Mouse (Mus musculus) hindbrain, embryonic 16.5 days (tissue): ENCODE measurements around the gene Dock2. TPM values are rescaled to one million over a fixed set of nuclear protein-coding genes. Genes with fewer than 3 reads are reported as not detected.

Experiments
- ATAC-seq: fragments of 200-750 bp; cut with Nextera tagmentation; 2 replicates; pipeline ENCODE4 v1.8.0; 2017; ENCODE audit warnings: moderate TSS enrichment, moderate library complexity
- H3K27ac ChIP-seq: fragments of 300-500 bp; sonication (generic); 2 replicates; pipeline ENCODE4 v1.5.1; 2014; ENCODE audit warnings: low read depth, mild to moderate bottlenecking, control low read depth, low read length, moderate library complexity
- H3K27me3 ChIP-seq: fragments of 300-500 bp; sonication (generic); replicated peaks from 2 replicates; pipeline ENCODE4 v1.6.1; 2014; ENCODE audit warnings: low read length; ENCODE audit not compliant: control insufficient read depth, insufficient read depth
- H3K36me3 ChIP-seq: fragments of 300-500 bp; sonication (generic); 2 replicates; pipeline ENCODE4 v1.6.1; 2014; ENCODE audit warnings: mild to moderate bottlenecking, low read length, moderate library complexity, mixed read lengths; ENCODE audit not compliant: control insufficient read depth, insufficient read depth
- H3K4me1 ChIP-seq: fragments of 300-500 bp; sonication (generic); 2 replicates; pipeline ENCODE4 v1.6.1; 2014; ENCODE audit warnings: low read depth, low read length; ENCODE audit not compliant: control insufficient read depth, insufficient read depth
- H3K4me2 ChIP-seq: fragments of 300-500 bp; sonication (generic); 2 replicates; pipeline ENCODE4 v1.6.1; 2014; ENCODE audit warnings: mild to moderate bottlenecking, low read length, control low read depth, moderate library complexity
- H3K4me3 ChIP-seq: fragments of 300-500 bp; sonication (generic); 2 replicates; pipeline ENCODE4 v1.5.1; 2014; ENCODE audit warnings: mild to moderate bottlenecking, low read length, control low read depth, moderate library complexity
- H3K9ac ChIP-seq: fragments of 300-500 bp; sonication (generic); 2 replicates; pipeline ENCODE4 v1.6.1; 2014; ENCODE audit warnings: low read depth, mild to moderate bottlenecking, control low read depth, low read length, moderate library complexity
- H3K9me3 ChIP-seq: fragments of 300-500 bp; sonication (generic); 2 replicates; pipeline ENCODE4 v1.6.1; 2014; ENCODE audit warnings: mild to moderate bottlenecking, low read length, moderate library complexity; ENCODE audit not compliant: control insufficient read depth
- WGBS: fragments of 180-500 bp; shearing (Covaris S2); extraction: QIAGEN DNeasy Blood & Tissue Kit; methylation state at CpG from one replicate; pipeline ENCODE4 v1.1.7; 2014; 5-methylcytosine and 5-hydroxymethylcytosine counted together
- polyA plus RNA-seq: library from polyadenylated mRNA; unstranded; fragments of >200 nt; fragmentation: Nextera tagmentation; extraction: Ambion mirVana; gene quantifications from 2 replicates; pipeline ENCODE4 v1.2.1, GENCODE M21; 2015

Gene Dock2
- polyA plus RNA-seq, 1 experiment from 2014 or later: 0.55 TPM

DNA sequence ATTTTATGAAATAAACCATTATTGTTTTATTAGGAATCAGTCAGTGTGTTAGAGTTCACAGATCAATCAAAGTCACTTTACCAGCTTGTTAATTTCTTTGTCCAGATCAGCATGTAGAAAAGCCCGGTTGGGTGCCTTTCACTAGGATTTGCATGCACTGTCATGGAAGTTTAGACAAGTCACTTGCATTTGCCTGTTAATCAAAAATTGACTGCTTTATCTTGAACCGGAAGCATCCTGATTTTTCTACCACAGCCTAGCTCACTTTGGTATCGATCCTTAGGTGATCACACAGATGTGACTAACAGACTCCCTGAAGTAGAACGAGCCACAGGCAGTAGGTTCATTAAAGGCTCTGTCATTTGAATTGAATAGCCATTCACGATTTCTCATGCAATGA, 468.3 kb downstream of the Dock2 start:
- WGBS: 9% methylated on average over 5 of the region's 5 CpGs
- no peaks in the 10 kb centered on the region for H3K27me3 ChIP-seq
- peak overlapping the region; percentile 64 for H3K4me2 ChIP-seq
- peak overlapping the region; percentile 44 for H3K9ac ChIP-seq
- no peaks in the 10 kb centered on the region for H3K9me3 ChIP-seq
- H3K27ac ChIP-seq: no peak overlapping the region
- peaks cover 17% of the 10 kb centered on the region for H3K4me1 ChIP-seq
- ATAC-seq: no peak
- H3K36me3 ChIP-seq: no peaks in the 10 kb centered on the region
- H3K4me3 ChIP-seq: peak overlapping the region; percentile 48

GRCm38 (mm10) chr11:34314534-34315379, 468.9 kb downstream of the Dock2 start, which contains the start of gene Fam196b:
Gene Fam196b, plus strand, starts transcription at chr11:34314822.
- WGBS: 1% methylated on average over 13 of the region's 13 CpGs
- H3K27ac ChIP-seq: 0 out of 2 replicates have a peak within 1 kb of the TSS, but pooled peaks have one; percentile 60

DNA sequence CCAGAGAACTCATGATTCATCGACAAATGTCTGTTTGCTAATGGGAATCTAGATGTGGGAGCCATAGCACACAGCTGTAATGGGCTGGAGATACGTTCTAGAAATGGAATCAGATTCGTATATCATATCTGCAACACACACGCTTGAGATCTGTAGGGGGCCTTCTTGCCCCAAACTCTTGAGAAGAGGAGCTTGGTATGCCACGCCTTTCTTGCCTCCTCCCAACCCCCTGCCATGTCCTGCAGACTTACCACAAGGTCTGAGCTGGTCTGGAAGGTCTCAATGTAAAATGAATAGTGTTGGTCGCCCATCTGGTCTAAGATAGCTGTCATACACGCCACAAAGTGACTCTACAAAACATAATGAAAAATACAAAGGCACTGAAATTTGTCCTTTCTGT, 471.5 kb downstream of the Dock2 start:
- no peak overlapping the region for H3K4me2 ChIP-seq
- WGBS: 81% methylated on average over 7 of the region's 7 CpGs
- ATAC-seq: no peak
- H3K9ac ChIP-seq: no peak overlapping the region
- H3K4me3 ChIP-seq: no peak overlapping the region
- no peaks in the 10 kb centered on the region for H3K9me3 ChIP-seq
- H3K27ac ChIP-seq: no peak overlapping the region
- H3K27me3 ChIP-seq: no peaks in the 10 kb centered on the region
- H3K36me3 ChIP-seq: no peaks in the 10 kb centered on the region
- peaks cover 10% of the 10 kb centered on the region for H3K4me1 ChIP-seq

More at GRCm38 (mm10) chr11:34314534-34315379, 468.9 kb downstream of the Dock2 start, which contains the start of gene Fam196b:
- peak within 1 kb of the TSS; percentile 67 for H3K9ac ChIP-seq
- H3K27me3 ChIP-seq: no peaks in the 10 kb centered on the region
- H3K9me3 ChIP-seq: no peaks in the 10 kb centered on the region
- H3K4me1 ChIP-seq: peaks cover 17% of the 10 kb centered on the region
- H3K4me3 ChIP-seq: peak within 1 kb of the TSS; percentile 48
- peak within 1 kb of the TSS; percentile 64 for H3K4me2 ChIP-seq
- peak; percentile 74 for ATAC-seq
- H3K36me3 ChIP-seq: no peaks in the 10 kb centered on the region

DNA sequence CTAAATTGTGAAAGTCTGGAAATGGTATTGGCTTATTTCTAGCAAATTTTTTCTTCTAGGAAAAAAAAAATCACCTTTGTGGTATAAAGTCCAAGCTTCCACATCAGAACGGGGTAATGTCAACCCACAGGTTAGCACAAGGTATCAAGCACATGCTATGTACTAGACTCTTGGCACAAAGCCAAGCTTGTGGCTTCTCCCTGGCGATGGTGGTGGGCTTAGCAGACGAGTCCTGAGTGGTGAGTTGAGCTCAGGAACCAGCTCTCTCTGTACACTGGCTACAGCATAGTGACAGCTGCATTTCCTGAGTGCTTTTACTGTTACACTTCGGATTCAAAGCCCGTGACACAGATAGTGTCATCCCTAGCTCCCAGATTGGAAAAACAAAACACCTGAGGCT, 472.0 kb downstream of the Dock2 start:
- H3K9me3 ChIP-seq: no peaks in the 10 kb centered on the region
- H3K4me3 ChIP-seq: no peak overlapping the region
- peaks cover 8% of the 10 kb centered on the region for H3K4me1 ChIP-seq
- H3K9ac ChIP-seq: no peak overlapping the region
- H3K27ac ChIP-seq: no peak overlapping the region
- no peak overlapping the region for H3K4me2 ChIP-seq
- no peak for ATAC-seq
- no peaks in the 10 kb centered on the region for H3K27me3 ChIP-seq
- 66% methylated on average over 5 of the region's 5 CpGs for WGBS
- no peaks in the 10 kb centered on the region for H3K36me3 ChIP-seq

DNA sequence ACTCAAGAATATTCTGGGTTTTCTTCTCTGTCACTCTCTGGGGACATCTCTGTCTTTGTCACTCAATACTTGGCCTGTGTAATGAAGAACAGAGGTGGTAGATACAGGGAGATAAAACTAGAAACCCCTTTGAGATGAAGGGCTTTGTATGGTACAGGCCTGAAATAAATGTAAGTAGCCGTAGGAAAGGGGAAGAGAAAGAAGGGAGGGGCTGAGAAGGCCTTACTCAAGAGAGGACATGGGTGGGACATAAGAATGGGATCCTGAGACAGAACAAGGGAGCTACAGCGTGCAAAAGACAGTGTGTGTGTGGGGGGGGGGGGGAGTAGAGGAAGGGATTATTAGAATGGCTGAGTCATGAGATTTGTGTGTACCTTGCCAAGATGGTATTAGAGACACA, 474.3 kb downstream of the Dock2 start:
- H3K27me3 ChIP-seq: no peaks in the 10 kb centered on the region
- no peak overlapping the region for H3K4me3 ChIP-seq
- no peaks in the 10 kb centered on the region for H3K9me3 ChIP-seq
- H3K9ac ChIP-seq: no peak overlapping the region
- H3K4me1 ChIP-seq: no peaks in the 10 kb centered on the region
- H3K36me3 ChIP-seq: no peaks in the 10 kb centered on the region
- 58% methylated on average over 2 of the region's 2 CpGs for WGBS
- H3K27ac ChIP-seq: no peak overlapping the region
- ATAC-seq: no peak
- H3K4me2 ChIP-seq: no peak overlapping the region

DNA sequence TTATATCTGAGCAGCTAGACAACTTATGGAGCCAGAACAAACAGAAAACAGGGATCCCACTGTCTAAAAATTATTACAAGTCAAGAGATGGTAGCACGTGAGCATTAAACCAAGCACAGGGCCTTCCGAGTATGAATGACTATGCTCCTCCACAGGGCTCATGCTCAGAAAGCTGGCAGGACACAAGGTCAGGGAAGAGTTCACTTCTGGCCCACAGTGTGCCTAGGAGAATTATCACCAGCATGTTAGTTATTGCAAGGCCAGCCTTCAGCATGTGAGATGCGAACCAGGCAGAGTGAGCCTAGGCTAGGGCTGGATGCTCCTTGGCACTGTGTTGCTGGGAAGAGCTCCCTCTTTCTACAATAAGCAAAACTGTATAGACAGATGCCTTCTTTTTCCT, 475.0 kb downstream of the Dock2 start:
- Histone ChIP-seq H3K27me3 (no peaks in the 10 kb centered on the region), H3K36me3 (no peaks in the 10 kb centered on the region), H3K9me3 (no peaks in the 10 kb centered on the region), H3K27ac (no peak overlapping the region), H3K4me2 (no peak overlapping the region), H3K4me1 (no peaks in the 10 kb centered on the region), H3K4me3 (no peak overlapping the region), H3K9ac (no peak overlapping the region)
- ATAC-seq: no peak
- 91% methylated on average over 3 of the region's 3 CpGs for WGBS

DNA sequence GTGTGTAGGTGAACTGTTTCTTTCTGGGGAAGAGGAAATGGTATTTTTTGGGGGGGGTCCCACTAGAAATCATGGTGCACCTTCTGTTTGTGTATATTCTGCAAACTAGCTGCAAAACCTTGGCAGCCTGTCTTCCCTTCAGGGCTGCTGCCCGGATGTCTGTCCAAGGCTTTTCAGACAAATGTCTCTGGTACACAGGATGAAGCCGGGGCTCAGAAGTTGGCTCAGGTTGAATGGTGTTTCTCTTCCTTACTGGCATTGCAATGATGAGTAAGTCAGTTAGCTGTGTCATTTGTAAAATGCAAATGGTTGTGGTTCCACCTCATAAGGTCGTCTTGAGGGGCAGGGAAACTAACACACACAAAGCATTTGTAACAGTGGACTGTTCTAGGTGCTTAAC, 477.5 kb downstream of the Dock2 start:
- no peak for ATAC-seq
- WGBS: 77% methylated on average over 3 of the region's 3 CpGs
- H3K9ac ChIP-seq: no peak overlapping the region
- no peaks in the 10 kb centered on the region for H3K36me3 ChIP-seq
- H3K4me1 ChIP-seq: no peaks in the 10 kb centered on the region
- H3K27me3 ChIP-seq: no peaks in the 10 kb centered on the region
- H3K4me3 ChIP-seq: no peak overlapping the region
- H3K27ac ChIP-seq: no peak overlapping the region
- H3K4me2 ChIP-seq: no peak overlapping the region
- H3K9me3 ChIP-seq: no peaks in the 10 kb centered on the region

GRCm38 (mm10) chr11:34300064-34300463, 483.6 kb downstream of the Dock2 start:
- no peak for ATAC-seq
- Histone ChIP-seq H3K27ac (no peak overlapping the region), H3K4me3 (no peak overlapping the region), H3K27me3 (no peaks in the 10 kb centered on the region), H3K4me1 (no peaks in the 10 kb centered on the region), H3K36me3 (no peaks in the 10 kb centered on the region), H3K9me3 (no peaks in the 10 kb centered on the region), H3K9ac (no peak overlapping the region), H3K4me2 (no peak overlapping the region)
- WGBS: 93% methylated on average over 7 of the region's 7 CpGs

DNA sequence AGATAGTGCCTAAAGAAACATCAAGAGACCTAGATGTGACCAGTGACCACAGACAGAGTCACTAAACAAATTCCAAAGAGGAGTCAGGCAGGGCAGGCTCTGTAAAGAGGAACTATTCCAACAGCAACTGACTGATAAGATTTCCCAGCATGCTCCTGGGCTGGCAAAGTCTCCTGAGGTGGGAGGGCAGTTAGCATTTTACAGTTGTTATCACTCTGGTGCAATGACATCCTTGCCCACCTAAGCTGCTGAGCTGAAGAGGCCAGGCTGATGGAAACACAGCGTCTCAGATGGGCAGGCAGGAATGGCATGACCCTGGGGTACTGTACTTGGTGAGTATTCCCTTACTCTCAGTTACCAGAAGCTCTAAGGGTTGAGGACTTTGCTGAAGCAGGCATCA, 484.1 kb downstream of the Dock2 start:
- H3K36me3 ChIP-seq: no peaks in the 10 kb centered on the region
- H3K9me3 ChIP-seq: no peaks in the 10 kb centered on the region
- no peak overlapping the region for H3K27ac ChIP-seq
- 100% methylated on average over 1 of the region's 1 CpGs for WGBS
- H3K9ac ChIP-seq: no peak overlapping the region
- no peak for ATAC-seq
- no peak overlapping the region for H3K4me2 ChIP-seq
- H3K27me3 ChIP-seq: no peaks in the 10 kb centered on the region
- no peak overlapping the region for H3K4me3 ChIP-seq
- H3K4me1 ChIP-seq: no peaks in the 10 kb centered on the region
